Mouse (Mus musculus) kidney, adult 2 months (tissue): Measurements from ENCODE around the gene Slc25a12.

Experiments
- CTCF ChIP-seq: fragments of 200-500 bp; conservative IDR thresholded peaks from 2 replicates; pipeline ENCODE4 v1.5.1; 2011; ENCODE audit warnings: low read depth, mild to moderate bottlenecking, control low read depth, low read length, moderate library complexity, mixed read lengths; ENCODE audit not compliant: insufficient read depth, insufficient read length
- POLR2A ChIP-seq: fragments of 200-500 bp; IDR thresholded peaks from one replicate; pipeline ENCODE4 v1.6.1; 2011; ENCODE audit warnings: low read depth, low read length, control low read depth

DNA sequence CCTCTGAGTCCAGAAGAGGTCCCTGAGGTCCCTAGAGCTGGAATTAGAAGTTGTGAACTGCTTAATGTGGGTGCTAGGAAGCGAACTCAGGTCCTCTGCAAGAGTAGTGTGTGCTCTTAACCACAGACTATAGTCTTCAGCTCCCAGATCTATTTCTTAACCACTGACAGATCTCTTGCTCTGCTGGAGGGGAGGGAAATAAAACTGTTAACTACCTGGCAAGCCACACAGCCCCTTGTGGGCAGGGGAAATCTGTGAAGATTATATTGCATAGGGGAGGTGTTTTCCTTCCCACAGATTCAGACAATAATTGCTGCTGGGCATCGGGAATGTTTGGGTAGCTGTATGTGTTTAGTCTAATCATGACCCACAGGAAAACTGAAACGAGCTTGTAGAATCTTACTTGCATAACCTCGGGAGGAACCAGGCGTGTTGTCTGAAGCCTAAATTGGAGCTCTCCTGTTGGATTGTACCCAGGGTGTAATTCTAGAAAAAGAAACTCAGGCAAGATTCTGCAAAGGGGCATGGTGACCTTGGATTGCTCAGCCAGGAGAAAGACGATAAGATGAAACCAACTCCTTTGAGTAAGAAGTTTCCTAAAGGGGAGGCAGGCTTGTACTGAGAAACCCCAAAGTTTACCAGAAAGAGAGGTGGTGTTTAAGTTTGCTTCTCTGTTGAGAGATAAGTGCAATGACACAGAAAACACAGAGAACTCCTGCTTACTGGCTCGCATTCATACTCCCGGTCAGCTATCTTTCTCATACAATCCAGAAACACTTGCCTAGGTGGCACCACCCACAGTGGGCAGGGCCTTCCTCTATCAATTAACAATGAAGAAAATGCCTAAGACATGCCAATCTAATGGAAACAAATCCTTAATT is 7.0 kb upstream of the Slc25a12 start:
- TF ChIP-seq POLR2A = no peak
- no peak for TF ChIP-seq CTCF
